Comparison of ENCODE assay signal across 7 mouse cellular contexts in the genomic region with DNA sequence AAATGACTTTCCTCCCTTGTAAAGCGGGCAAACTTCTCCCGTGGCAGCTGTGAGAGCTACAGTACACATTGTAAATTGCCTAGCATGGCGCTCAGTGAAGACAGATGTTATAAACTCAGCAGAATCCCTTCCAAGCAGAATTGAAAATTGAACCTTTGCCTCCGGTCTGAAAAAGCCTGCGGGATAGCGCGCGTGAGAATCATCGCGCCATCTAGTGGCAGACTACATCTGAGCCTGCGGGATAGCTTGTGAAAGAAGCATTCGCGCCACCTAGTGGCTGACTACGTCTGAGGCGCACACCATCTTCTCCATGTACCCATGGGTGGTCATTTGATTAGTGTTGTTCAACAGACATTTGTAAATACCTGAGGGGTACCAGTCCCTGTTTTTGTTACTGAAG. TPM values are rescaled to one million over a fixed set of nuclear protein-coding genes. Genes with fewer than 3 reads are reported as not detected.
DNase-seq lines count a peak whose midpoint lies in the region; ATAC-seq lines count a peak whose summit lies in the region.

No protein-coding gene starts in this region.

- peak; percentile 85 for DNase-seq in adrenal gland, adult 2 months
- peak; percentile 97 for DNase-seq in embryo, embryonic 11 days
- peak; percentile 81 to 88 for DNase-seq in gastrocnemius, postnatal 36 days
- DNase-seq in kidney, adult 11 months: peak; percentile 86
- peak; percentile 96 for DNase-seq in left cerebral cortex, postnatal 4 days
- peak; percentile 91 for DNase-seq in skeletal muscle tissue, adult 2 months (ENCODE audit: low read depth, low spot score)

- H3K9me3 ChIP-seq in midbrain, embryonic 12.5 days: no peaks in the 10 kb centered on the region

- no peak overlapping the region for H3K27ac ChIP-seq in midbrain, embryonic 12.5 days (replicated peaks)

- no peaks in the 10 kb centered on the region for H3K36me3 ChIP-seq in midbrain, embryonic 12.5 days

- intact Hi-C loops in gastrocnemius, postnatal 36 days (cut with DNase I): loop anchor here (2.0 to 10.0 kb wide), 5 partner anchors 82 to 560 kb away; a partner anchor contains a TSS
- intact Hi-C loops in left cerebral cortex, postnatal 4 days (cut with DNase I): loop anchor here (5.0 to 10.0 kb wide), 2 partner anchors 80 to 127 kb away; a partner anchor contains a TSS

- no peak overlapping the region for H3K4me2 ChIP-seq in midbrain, embryonic 12.5 days (replicated peaks)

- under 1% methylated on average over 15 of the region's 15 CpGs for WGBS in midbrain, embryonic 12.5 days

- H3K27me3 ChIP-seq in midbrain, embryonic 12.5 days: no peaks in the 10 kb centered on the region

- H3K4me3 ChIP-seq in midbrain, embryonic 12.5 days: no peak overlapping the region

- no peaks in the 10 kb centered on the region for H3K4me1 ChIP-seq in midbrain, embryonic 12.5 days

- ATAC-seq in midbrain, embryonic 12.5 days (ENCODE audit: low FRiP score, low read depth): peak; percentile 62; the same call in 1 of the 2 replicates

- no peak overlapping the region for H3K9ac ChIP-seq in midbrain, embryonic 12.5 days (replicated peaks)

RNA-seq across cellular contexts. Expression of a gene that starts 19.0 kb away (rescaled TPM):
- 10 to 100 TPM; 62.2 to 72.8 TPM for total RNA-seq in adrenal gland, adult 2 months (2021)
- 1.9 and 2.2 TPM in 2 replicates for polyA plus RNA-seq in adrenal gland, adult 2 months (2012; rRNA removed)
- total RNA-seq in gastrocnemius, postnatal 36 days (2021): 10 to 100 TPM; 40.8 to 41.3 TPM
- total RNA-seq in left cerebral cortex, postnatal 4 days (2021): 10 to 100 TPM; 65.7 to 68.1 TPM
- polyA plus RNA-seq in midbrain, embryonic 12.5 days (2016; fragmentation: Nextera tagmentation; extraction: Ambion mirVana): 194 and 209 TPM in 2 replicates

RNA-seq across cellular contexts. Expression of a gene that starts 19.2 kb away (rescaled TPM):
- 10 to 100 TPM; 11.6 to 18.8 TPM for total RNA-seq in adrenal gland, adult 2 months (2021)
- 0.58 and 1.6 TPM in 2 replicates for polyA plus RNA-seq in adrenal gland, adult 2 months (2012; rRNA removed)
- 1 to 10 TPM; 1.7 to 1.9 TPM for total RNA-seq in gastrocnemius, postnatal 36 days (2021)
- total RNA-seq in left cerebral cortex, postnatal 4 days (2021): 10 to 100 TPM; 17.3 to 18.0 TPM
- polyA plus RNA-seq in midbrain, embryonic 12.5 days (2016; fragmentation: Nextera tagmentation; extraction: Ambion mirVana): 40.2 and 44.8 TPM in 2 replicates

Comparison
In these comparisons a context has a peak if more than half of its experiments do, and no peak if none do; other contexts are left out.
1. RNA of a gene that starts 19.2 kb away (total RNA-seq): 11.6 to 18.8 TPM in adrenal gland, adult 2 months and 17.3 to 18.0 TPM in left cerebral cortex, postnatal 4 days; 1.7 to 1.9 TPM in gastrocnemius, postnatal 36 days; every median in the first group is over 4 times any median in the second.
2. Peak in every context shown above with its lines, with median percentiles within 50 percentile points of each other: DNase-seq.